Mouse (Mus musculus) cerebellum, postnatal 10 days (tissue): ENCODE results near the gene Samd4.

Experiments
- DNase-seq, 2 experiments: peaks; one replicate each; pipeline ENCODE4 v3.0.0; 2021; ENCODE audit warnings: mixed read lengths in 2 of 2

The Samd4 gene

GRCm38 (mm10) chr14:47076956-47077575 is 194.4 kb downstream of the Samd4 start:
- DNase-seq: no peak

GRCm38 (mm10) chr14:47077576-47077970 is 194.9 kb downstream of the Samd4 start:
- DNase-seq: no peak

GRCm38 (mm10) chr14:47079911-47080310 is 197.3 kb downstream of the Samd4 start:
- DNase-seq: no peak

GRCm38 (mm10) chr14:47083311-47083710 is 200.7 kb downstream of the Samd4 start:
- DNase-seq: peak; percentile 40 to 45

GRCm38 (mm10) chr14:47083838-47084237 is 201.2 kb downstream of the Samd4 start:
- no peak for DNase-seq

GRCm38 (mm10) chr14:47084686-47085085 is 202.0 kb downstream of the Samd4 start:
- no peak for DNase-seq

- DNase-seq: no peak
Observed at GRCm38 (mm10) chr14:47086123-47086522, 203.5 kb downstream of the Samd4 start.

GRCm38 (mm10) chr14:47086743-47087142 is 204.1 kb downstream of the Samd4 start:
- DNase-seq: peak; percentile 91 to 92

GRCm38 (mm10) chr14:47087182-47087581 is 204.5 kb downstream of the Samd4 start:
- DNase-seq: peak; percentile 90 to 93

- DNase-seq: peak; percentile 18 to 20
Observed at GRCm38 (mm10) chr14:47087669-47088250, 205.1 kb downstream of the Samd4 start.

GRCm38 (mm10) chr14:47088339-47088738 is 205.7 kb downstream of the Samd4 start:
- DNase-seq: no peak

GRCm38 (mm10) chr14:47089153-47089552 is 206.5 kb downstream of the Samd4 start:
- no peak for DNase-seq

GRCm38 (mm10) chr14:47091908-47092307 is 209.3 kb downstream of the Samd4 start:
- no peak for DNase-seq

GRCm38 (mm10) chr14:47093355-47093792 is 210.7 kb downstream of the Samd4 start:
- DNase-seq: peak; percentile 31 to 46

- no peak for DNase-seq
Observed at GRCm38 (mm10) chr14:47095036-47095435, 212.4 kb downstream of the Samd4 start.

- DNase-seq: peak; percentile 47 to 62
Observed at GRCm38 (mm10) chr14:47096357-47096756, 213.7 kb downstream of the Samd4 start.

GRCm38 (mm10) chr14:47104246-47105173 is 221.9 kb downstream of the Samd4 start:
- no peak for DNase-seq

- no peak for DNase-seq
Observed at GRCm38 (mm10) chr14:47105174-47105557, 222.5 kb downstream of the Samd4 start.

- DNase-seq: no peak
Observed at GRCm38 (mm10) chr14:47105755-47106154, 223.1 kb downstream of the Samd4 start.

GRCm38 (mm10) chr14:47107461-47107860 is 224.8 kb downstream of the Samd4 start:
- no peak for DNase-seq

- DNase-seq: peak; percentile 35 to 53
Observed at GRCm38 (mm10) chr14:47110391-47110790, 227.7 kb downstream of the Samd4 start.

- DNase-seq: peak; percentile 68
Observed at GRCm38 (mm10) chr14:47111341-47111740, 228.7 kb downstream of the Samd4 start.

- no peak for DNase-seq
Observed at GRCm38 (mm10) chr14:47115154-47115553, 232.5 kb downstream of the Samd4 start.
